Mouse (Mus musculus) limb, embryonic 13.5 days (tissue): ENCODE measurements around the gene Zmiz1. TPM values are rescaled to one million over a fixed set of nuclear protein-coding genes. Genes with fewer than 3 reads are reported as not detected.

Experiments used
- ATAC-seq: fragments of 200-750 bp; cut with Nextera tagmentation; 2 replicates; pipeline ENCODE4 v1.8.0; 2017; ENCODE audit warnings: low read depth, moderate number of reproducible peaks, moderate TSS enrichment; ENCODE audit not compliant: low FRiP score
- H3K27ac ChIP-seq: fragments of 300-500 bp; sonication (generic); 2 replicates; pipeline ENCODE4 v1.5.1; 2015; ENCODE audit warnings: inconsistent platforms, mild to moderate bottlenecking, moderate library complexity
- H3K27me3 ChIP-seq: fragments of 300-500 bp; sonication (generic); 2 replicates; pipeline ENCODE4 v1.6.1; 2015; ENCODE audit warnings: mild to moderate bottlenecking, inconsistent platforms
- H3K36me3 ChIP-seq: fragments of 300-500 bp; sonication (generic); 2 replicates; pipeline ENCODE4 v1.6.1; 2015; ENCODE audit warnings: inconsistent platforms, mild to moderate bottlenecking, moderate library complexity
- H3K4me1 ChIP-seq: fragments of 300-500 bp; sonication (generic); 2 replicates; pipeline ENCODE4 v1.6.1; 2015; ENCODE audit warnings: inconsistent platforms
- H3K4me2 ChIP-seq: fragments of 300-500 bp; sonication (generic); replicated peaks from 2 replicates; pipeline ENCODE4 v1.6.1; 2015; ENCODE audit warnings: inconsistent platforms, mild to moderate bottlenecking, moderate library complexity
- H3K4me3 ChIP-seq: fragments of 300-500 bp; sonication (generic); 2 replicates; pipeline ENCODE4 v1.5.1; 2015; ENCODE audit warnings: moderate library complexity, mild to moderate bottlenecking, inconsistent platforms
- H3K9ac ChIP-seq: fragments of 300-500 bp; sonication (generic); 2 replicates; pipeline ENCODE4 v1.6.1; 2015; ENCODE audit warnings: mild to moderate bottlenecking, inconsistent platforms
- H3K9me3 ChIP-seq: fragments of 300-500 bp; sonication (generic); 2 replicates; pipeline ENCODE4 v1.6.1; 2016; ENCODE audit warnings: inconsistent platforms
- WGBS: fragments of 180-500 bp; shearing (Covaris S2); methylation state at CpG from one replicate; pipeline ENCODE4 v1.1.7; 2015; 5-methylcytosine and 5-hydroxymethylcytosine counted together
- polyA plus RNA-seq: library from polyadenylated mRNA; unstranded; fragments of >200 nt; fragmentation: Nextera tagmentation; extraction: Ambion mirVana; gene quantifications from 2 replicates; pipeline ENCODE4 v1.2.1, GENCODE M21; 2015

Zmiz1 gene
- polyA plus RNA-seq, 1 experiment from 2014 or later, result 68.6 TPM

DNA sequence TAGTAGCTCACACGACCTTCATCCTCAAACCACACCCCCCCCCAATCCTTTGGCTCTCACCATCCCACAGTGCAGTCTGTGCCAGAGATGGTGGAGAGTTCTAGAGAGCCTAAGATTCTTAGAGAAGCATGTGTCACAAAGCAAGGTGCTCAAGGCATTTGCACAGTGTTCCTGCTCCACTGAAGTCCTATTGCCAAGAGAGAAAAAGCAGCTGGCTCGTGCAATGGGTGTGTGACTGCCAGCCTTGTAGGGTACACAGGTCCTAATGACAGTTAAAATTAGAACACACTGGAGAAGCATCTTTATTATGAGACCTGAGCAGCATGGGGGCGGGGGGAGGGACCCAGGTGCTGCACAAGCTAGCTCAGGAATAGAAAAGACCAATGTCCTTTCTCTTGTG, 18.2 kb upstream of the Zmiz1 start:
- Histone ChIP-seq H3K27ac (no peak overlapping the region), H3K4me3 (no peak overlapping the region), H3K4me2 (no peak overlapping the region), H3K4me1 (peaks cover 7% of the 10 kb centered on the region), H3K9me3 (no peaks in the 10 kb centered on the region), H3K9ac (no peak overlapping the region), H3K27me3 (no peaks in the 10 kb centered on the region), H3K36me3 (no peaks in the 10 kb centered on the region)
- 47% methylated on average over 3 of the region's 3 CpGs for WGBS
- ATAC-seq, result no peak

- Histone ChIP-seq H3K9ac (no peak overlapping the region), H3K27ac (no peak overlapping the region), H3K4me2 (no peak overlapping the region), H3K4me3 (no peak overlapping the region), H3K27me3 (no peaks in the 10 kb centered on the region), H3K36me3 (no peaks in the 10 kb centered on the region), H3K9me3 (no peaks in the 10 kb centered on the region), H3K4me1 (peaks cover 11% of the 10 kb centered on the region)
- WGBS, result 71% methylated on average over 5 of the region's 5 CpGs
- ATAC-seq, result no peak
Observed at GRCm38 (mm10) chr14:25441469-25441868, 17.5 kb upstream of the Zmiz1 start.

DNA sequence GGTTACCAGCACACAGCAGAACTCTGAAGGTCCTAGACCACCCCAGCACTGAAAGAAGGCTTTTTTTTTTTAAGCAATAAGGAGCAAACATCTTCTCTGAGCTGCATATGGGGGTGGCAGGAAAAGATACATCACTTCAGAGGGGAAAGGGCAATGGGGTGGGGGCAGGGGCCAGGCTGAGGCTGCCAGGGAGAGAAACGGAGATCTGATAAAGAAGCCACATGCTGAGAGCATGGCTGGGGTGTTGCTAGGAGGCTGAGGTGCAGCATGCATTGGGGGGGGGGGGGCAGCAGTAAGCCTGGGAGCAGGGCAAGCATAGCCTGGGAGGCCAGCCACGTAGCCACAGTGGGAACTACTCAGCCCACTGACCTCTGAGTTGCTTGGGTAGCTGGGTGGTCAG, 16.3 kb upstream of the Zmiz1 start:
- peaks cover 18% of the 10 kb centered on the region for H3K4me1 ChIP-seq
- H3K4me2 ChIP-seq, result no peak overlapping the region
- no peaks in the 10 kb centered on the region for H3K9me3 ChIP-seq
- no peaks in the 10 kb centered on the region for H3K27me3 ChIP-seq
- no peak overlapping the region for H3K27ac ChIP-seq
- H3K9ac ChIP-seq, result no peak overlapping the region
- 66% methylated on average over 2 of the region's 2 CpGs for WGBS
- no peaks in the 10 kb centered on the region for H3K36me3 ChIP-seq
- H3K4me3 ChIP-seq, result no peak overlapping the region
- no peak for ATAC-seq

DNA sequence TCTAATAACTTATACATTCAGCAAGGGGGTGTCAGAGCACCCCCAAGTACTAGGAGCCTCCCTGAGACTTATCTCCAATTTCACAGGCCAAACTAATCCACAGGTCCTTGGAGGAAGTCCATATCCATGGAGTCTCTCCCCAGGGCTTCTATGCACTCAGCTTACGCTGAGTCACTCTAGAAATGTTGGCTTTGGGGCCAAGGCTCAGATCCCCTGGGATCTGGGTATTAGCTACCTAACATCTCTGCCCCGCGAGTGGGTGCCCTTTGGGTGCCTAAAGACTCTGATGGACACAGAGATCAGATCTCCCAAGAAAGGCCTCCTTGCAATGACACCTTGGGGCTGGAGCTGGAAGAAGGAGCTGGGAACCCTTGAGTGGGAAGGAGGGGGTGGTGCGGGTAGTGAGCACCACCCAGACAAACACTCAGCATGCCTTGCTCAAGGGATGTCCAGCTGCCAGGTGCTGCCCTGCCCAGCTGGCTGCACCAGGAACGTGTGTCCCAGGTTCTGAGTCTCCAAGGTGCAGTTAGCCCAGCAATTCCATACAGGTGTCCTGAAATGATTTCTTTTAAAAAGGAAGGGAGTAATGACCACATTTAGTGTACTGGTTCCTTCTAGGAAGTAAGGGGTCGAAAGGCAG, 11.7 kb upstream of the Zmiz1 start:
- no peaks in the 10 kb centered on the region for H3K9me3 ChIP-seq
- no peak overlapping the region for H3K27ac ChIP-seq
- no peaks in the 10 kb centered on the region for H3K36me3 ChIP-seq
- no peak overlapping the region for H3K9ac ChIP-seq
- peaks cover 42% of the 10 kb centered on the region for H3K4me1 ChIP-seq
- no peak overlapping the region for H3K4me3 ChIP-seq
- no peaks in the 10 kb centered on the region for H3K27me3 ChIP-seq
- ATAC-seq, result no peak
- no peak overlapping the region for H3K4me2 ChIP-seq
- WGBS, result 74% methylated on average over 6 of the region's 6 CpGs

DNA sequence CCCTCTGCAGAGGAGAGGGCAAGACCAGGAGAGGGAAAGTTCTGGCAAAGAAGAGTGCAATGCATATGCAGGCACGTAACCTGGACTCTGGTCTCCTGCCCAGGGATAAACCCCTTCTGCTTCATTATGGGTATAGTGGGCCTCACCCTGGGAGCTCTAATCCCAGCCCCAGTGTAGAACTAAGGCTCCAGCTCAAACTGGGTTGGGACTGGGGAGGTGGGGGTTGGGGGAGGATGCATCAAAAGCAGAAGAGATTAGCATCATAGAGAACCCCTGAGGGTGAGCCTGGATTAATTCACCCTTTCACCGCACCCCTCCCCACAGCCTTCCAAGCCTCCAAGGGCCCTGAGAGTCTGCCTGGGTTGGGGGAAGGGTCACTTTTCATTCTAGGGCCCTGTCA, 10.5 kb upstream of the Zmiz1 start:
- Histone ChIP-seq H3K4me3 (no peak overlapping the region), H3K9me3 (no peaks in the 10 kb centered on the region), H3K4me1 (peaks cover 45% of the 10 kb centered on the region), H3K27ac (no peak overlapping the region), H3K27me3 (no peaks in the 10 kb centered on the region), H3K9ac (no peak overlapping the region), H3K4me2 (no peak overlapping the region), H3K36me3 (no peaks in the 10 kb centered on the region)
- WGBS, result 63% methylated on average over 2 of the region's 2 CpGs
- no peak for ATAC-seq

GRCm38 (mm10) chr14:25451099-25451667, 7.8 kb upstream of the Zmiz1 start:
- WGBS, result 32% methylated on average over 7 of the region's 7 CpGs
- peaks cover 55% of the 10 kb centered on the region for H3K4me1 ChIP-seq
- no peak overlapping the region for H3K4me3 ChIP-seq
- H3K4me2 ChIP-seq, result no peak overlapping the region
- no peak overlapping the region for H3K9ac ChIP-seq
- no peak overlapping the region for H3K27ac ChIP-seq
- H3K9me3 ChIP-seq, result no peaks in the 10 kb centered on the region
- ATAC-seq, result no peak
- no peaks in the 10 kb centered on the region for H3K27me3 ChIP-seq
- no peaks in the 10 kb centered on the region for H3K36me3 ChIP-seq

GRCm38 (mm10) chr14:25451699-25452632, 7.0 kb upstream of the Zmiz1 start:
- no peak for ATAC-seq
- H3K36me3 ChIP-seq, result no peaks in the 10 kb centered on the region
- H3K4me2 ChIP-seq, result no peak overlapping the region
- peaks cover 62% of the 10 kb centered on the region for H3K4me1 ChIP-seq
- H3K4me3 ChIP-seq, result no peak overlapping the region
- WGBS, result 36% methylated on average over 10 of the region's 10 CpGs
- H3K27ac ChIP-seq, result peak overlapping the region; percentile 33; the same call in 1 of the 2 replicates
- no peak overlapping the region for H3K9ac ChIP-seq
- H3K27me3 ChIP-seq, result no peaks in the 10 kb centered on the region
- H3K9me3 ChIP-seq, result no peaks in the 10 kb centered on the region

- no peak for ATAC-seq
- WGBS, result 36% methylated on average over 2 of the region's 2 CpGs
- H3K4me3 ChIP-seq, result no peak overlapping the region
- no peak overlapping the region for H3K27ac ChIP-seq
- H3K9me3 ChIP-seq, result no peaks in the 10 kb centered on the region
- H3K4me1 ChIP-seq, result peaks cover 55% of the 10 kb centered on the region
- no peaks in the 10 kb centered on the region for H3K36me3 ChIP-seq
- no peaks in the 10 kb centered on the region for H3K27me3 ChIP-seq
- H3K4me2 ChIP-seq, result no peak overlapping the region
- no peak overlapping the region for H3K9ac ChIP-seq
Observed at GRCm38 (mm10) chr14:25452633-25453025, 6.4 kb upstream of the Zmiz1 start.

DNA sequence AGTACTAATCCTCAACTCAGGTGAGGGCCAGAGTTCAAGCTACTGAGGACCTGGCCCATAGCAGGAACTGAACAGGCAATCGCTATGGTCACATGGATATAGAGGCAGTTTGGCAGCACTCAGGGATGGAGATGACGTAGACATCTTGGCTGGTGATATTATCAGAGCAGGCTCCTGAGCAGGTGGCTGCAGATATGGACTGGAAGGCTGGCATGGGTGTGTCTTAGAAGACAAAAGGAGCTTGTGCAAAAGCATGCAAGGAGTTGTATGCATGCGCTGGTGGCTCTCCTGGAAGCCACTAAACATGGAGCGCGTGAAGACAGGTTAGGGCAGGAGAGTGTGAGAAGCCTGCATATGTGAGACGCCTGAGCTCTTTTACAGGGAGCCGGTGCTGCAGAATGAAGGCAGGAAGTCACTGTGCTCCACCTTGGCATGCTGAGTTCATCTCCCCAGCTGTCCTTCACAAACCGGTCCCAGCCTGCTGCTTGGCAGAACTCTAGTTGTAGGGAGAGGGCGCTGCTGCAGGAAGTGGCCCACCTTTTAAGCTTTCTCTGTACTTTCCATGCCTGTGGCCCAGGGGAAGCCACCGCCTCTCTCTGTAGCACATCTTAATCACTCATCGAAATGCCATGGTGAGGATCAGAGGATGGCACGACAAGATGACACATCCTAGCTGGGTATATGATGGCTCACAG, 4.8 kb upstream of the Zmiz1 start:
- H3K9ac ChIP-seq, result no peak overlapping the region
- no peaks in the 10 kb centered on the region for H3K27me3 ChIP-seq
- no peak overlapping the region for H3K4me2 ChIP-seq
- H3K27ac ChIP-seq, result no peak overlapping the region
- no peaks in the 10 kb centered on the region for H3K9me3 ChIP-seq
- WGBS, result 79% methylated on average over 12 of the region's 12 CpGs
- H3K4me3 ChIP-seq, result no peak overlapping the region
- H3K4me1 ChIP-seq, result peaks cover 44% of the 10 kb centered on the region
- no peaks in the 10 kb centered on the region for H3K36me3 ChIP-seq
- ATAC-seq, result no peak

DNA sequence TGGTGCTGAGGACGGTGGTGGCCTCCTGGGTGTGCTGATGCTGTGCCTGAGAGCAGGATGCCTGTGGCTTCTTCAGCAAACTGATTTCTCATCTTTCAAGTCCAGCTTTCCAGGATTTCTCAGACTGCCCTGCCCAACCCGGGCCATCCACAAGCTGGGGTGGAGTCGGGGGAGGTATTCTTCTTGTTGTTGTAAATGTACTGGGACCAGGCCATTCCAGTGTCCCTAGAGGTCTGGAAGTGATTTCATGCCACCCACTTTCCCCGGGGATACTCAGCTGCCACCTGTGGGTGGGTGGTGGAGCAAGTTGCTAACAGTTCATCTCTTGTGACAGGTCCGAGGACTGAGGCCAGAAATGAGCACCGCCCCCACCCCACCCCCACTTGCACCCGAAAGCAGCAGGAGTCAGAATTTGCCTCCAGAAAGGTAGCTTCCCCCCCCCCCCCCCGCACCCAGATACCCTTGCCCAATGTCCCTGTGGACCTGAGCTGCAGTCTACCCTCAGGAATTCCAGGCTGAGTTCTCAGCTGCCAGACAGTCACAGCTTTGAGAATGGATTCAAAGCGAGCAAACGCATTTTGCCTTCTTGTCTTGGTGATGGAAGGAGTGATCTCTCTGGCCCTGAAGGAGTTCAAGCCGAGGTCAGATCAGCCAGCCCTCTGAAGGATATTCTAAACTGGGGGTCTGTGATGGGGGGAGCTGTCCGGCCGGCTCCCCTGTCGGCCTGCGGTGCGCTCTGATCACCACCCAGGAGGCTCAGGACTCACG, 2.1 kb upstream of the Zmiz1 start:
- H3K27ac ChIP-seq, result peak overlapping the region; percentile 100
- WGBS, result 3% methylated on average over 17 of the region's 17 CpGs
- peak overlapping the region; percentile 73 for H3K9ac ChIP-seq
- peak overlapping the region; percentile 99 for H3K4me3 ChIP-seq
- peaks cover 42% of the 10 kb centered on the region for H3K4me1 ChIP-seq
- no peaks in the 10 kb centered on the region for H3K27me3 ChIP-seq
- no peaks in the 10 kb centered on the region for H3K9me3 ChIP-seq
- H3K4me2 ChIP-seq, result peak overlapping the region; percentile 75
- no peak for ATAC-seq
- H3K36me3 ChIP-seq, result no peaks in the 10 kb centered on the region

GRCm38 (mm10) chr14:25457434-25457957, 1.5 kb upstream of the Zmiz1 start:
- no peaks in the 10 kb centered on the region for H3K27me3 ChIP-seq
- no peaks in the 10 kb centered on the region for H3K36me3 ChIP-seq
- peak overlapping the region; percentile 75 for H3K4me2 ChIP-seq
- under 1% methylated on average over 52 of the region's 52 CpGs for WGBS
- peak overlapping the region; percentile 99 for H3K4me3 ChIP-seq
- H3K27ac ChIP-seq, result peak overlapping the region; percentile 100
- ATAC-seq, result peak; percentile 89
- peaks cover 44% of the 10 kb centered on the region for H3K4me1 ChIP-seq
- peak overlapping the region; percentile 100 for H3K9ac ChIP-seq
- no peaks in the 10 kb centered on the region for H3K9me3 ChIP-seq
